Mouse (Mus musculus) MEL (cell line): Measurements from ENCODE around the gene Rps10. TPM values are rescaled to one million over a fixed set of nuclear protein-coding genes. Genes with fewer than 3 reads are reported as not detected.
A peak's percentile ranks its signal among the peaks of the same experiment; 100 is the strongest.

ENCODE experiments used
- DNase-seq: peaks from one replicate; pipeline ENCODE4 v3.0.0; 2011; ENCODE audit warnings: low read depth, low spot score
- H3K27ac ChIP-seq: 2 replicates; pipeline ENCODE4 v1.5.1; 2012; ENCODE audit warnings: low read depth, mild to moderate bottlenecking, control low read depth, low read length, moderate library complexity; ENCODE audit not compliant: control insufficient read depth
- H3K27me3 ChIP-seq, 2 experiments: fragments of 150-350 bp in 1 of 2; sonication (generic) in 1 of 2; 2 replicates each; pipeline ENCODE4 v1.6.1; 2012; ENCODE audit warnings: low read length in 2 of 2, mild to moderate bottlenecking in 2 of 2, improper control_type of control experiment in 1 of 2, moderate library complexity in 1 of 2; ENCODE audit not compliant: insufficient read depth in 2 of 2, control insufficient read depth in 1 of 2
- H3K36me3 ChIP-seq, 2 experiments: 2 replicates each; pipeline ENCODE4 v1.6.1; 2012 to 2014; ENCODE audit warnings: low read length in 2 of 2, improper control_type of control experiment in 1 of 2, inconsistent platforms in 1 of 2, mild to moderate bottlenecking in 1 of 2; ENCODE audit not compliant: insufficient read depth in 2 of 2, control insufficient read depth in 1 of 2
- H3K4me1 ChIP-seq, 2 experiments: fragments of 150-350 bp in 1 of 2; sonication (generic) in 1 of 2; 2 replicates each; pipeline ENCODE4 v1.6.1; 2012; ENCODE audit warnings: low read length in 2 of 2, improper control_type of control experiment in 1 of 2, mild to moderate bottlenecking in 1 of 2; ENCODE audit not compliant: insufficient read depth in 2 of 2, control insufficient read depth in 1 of 2
- H3K4me3 ChIP-seq, 2 experiments: fragments of 150-350 bp in 1 of 2; sonication (generic) in 1 of 2; 2 replicates each; pipeline ENCODE4 v1.5.1; 2012; ENCODE audit warnings: low read depth in 2 of 2, low read length in 2 of 2, mild to moderate bottlenecking in 2 of 2, moderate library complexity in 2 of 2, control low read depth in 1 of 2, improper control_type of control experiment in 1 of 2; ENCODE audit not compliant: control insufficient read depth in 1 of 2, insufficient read depth in 1 of 2
- H3K79me2 ChIP-seq: 2 replicates; pipeline ENCODE4 v1.6.1; 2012; ENCODE audit warnings: mild to moderate bottlenecking, low read length, moderate library complexity; ENCODE audit not compliant: control insufficient read depth, poor library complexity, insufficient read depth
- H3K9ac ChIP-seq: 2 replicates; pipeline ENCODE4 v1.6.1; 2012; ENCODE audit warnings: low read depth, mild to moderate bottlenecking, control low read depth, low read length, moderate library complexity; ENCODE audit not compliant: control insufficient read depth, poor library complexity, severe bottlenecking
- H3K9me3 ChIP-seq: fragments of 150-350 bp; sonication (generic); replicated peaks from 2 replicates; pipeline ENCODE4 v1.6.1; 2012; ENCODE audit warnings: mild to moderate bottlenecking, low read length, improper control_type of control experiment, moderate library complexity; ENCODE audit not compliant: insufficient read depth
- BHLHE40 ChIP-seq: IDR thresholded peaks from 2 replicates; pipeline ENCODE4 v1.6.1; 2012; ENCODE audit warnings: low read depth, mild to moderate bottlenecking, inconsistent platforms, low read length, improper control_type of control experiment, borderline replicate concordance
- CHD1 ChIP-seq: IDR thresholded peaks from 2 replicates; pipeline ENCODE4 v1.6.1; 2012; ENCODE audit warnings: low read depth, mild to moderate bottlenecking, inconsistent platforms, low read length, improper control_type of control experiment
- CHD2 ChIP-seq: IDR thresholded peaks from 2 replicates; pipeline ENCODE4 v1.6.1; 2011; ENCODE audit warnings: low read length, improper control_type of control experiment
- CTCF ChIP-seq, 3 experiments: IDR thresholded peaks in 2 of 3; conservative IDR thresholded peaks in 1 of 3; 2 replicates each; pipeline ENCODE4 v1.5.1; 2011 to 2012; ENCODE audit warnings: low read length in 3 of 3, low read depth in 2 of 3, mild to moderate bottlenecking in 2 of 3, improper control_type of control experiment in 1 of 3, inconsistent platforms in 1 of 3, mixed read lengths in 1 of 3, moderate library complexity in 1 of 3; ENCODE audit not compliant: control insufficient read depth in 1 of 3, insufficient read depth in 1 of 3, poor library complexity in 1 of 3, severe bottlenecking in 1 of 3
- ELF1 ChIP-seq: IDR thresholded peaks from 2 replicates; pipeline ENCODE4 v1.6.1; 2014; ENCODE audit warnings: low read depth, mild to moderate bottlenecking, inconsistent platforms, low read length, improper control_type of control experiment, moderate library complexity
- EP300 ChIP-seq, 2 experiments: IDR thresholded peaks; 2 replicates each; pipeline ENCODE4 v1.6.1; 2011; ENCODE audit warnings: improper control_type of control experiment in 2 of 2, low read length in 2 of 2, low read depth in 1 of 2, mild to moderate bottlenecking in 1 of 2
- ETS1 ChIP-seq: IDR thresholded peaks from 2 replicates; pipeline ENCODE4 v1.6.1; 2012; ENCODE audit warnings: low read depth, mild to moderate bottlenecking, inconsistent platforms, low read length, improper control_type of control experiment, moderate library complexity
- KAT2A ChIP-seq: conservative IDR thresholded peaks from 2 replicates; pipeline ENCODE4 v1.6.1; 2012; ENCODE audit warnings: low read depth, low read length, improper control_type of control experiment, inconsistent platforms
- MEF2A ChIP-seq: IDR thresholded peaks from 2 replicates; pipeline ENCODE4 v1.6.1; 2014; ENCODE audit warnings: low read depth, mild to moderate bottlenecking, inconsistent platforms, low read length, improper control_type of control experiment; ENCODE audit not compliant: poor library complexity, insufficient replicate concordance, severe bottlenecking; ENCODE audit errors: extremely low read depth
- MXI1 ChIP-seq: IDR thresholded peaks from 2 replicates; pipeline ENCODE4 v1.6.1; 2011; ENCODE audit warnings: mild to moderate bottlenecking, low read depth, low read length, improper control_type of control experiment
- MYB ChIP-seq: IDR thresholded peaks from 2 replicates; pipeline ENCODE4 v1.6.1; 2011; ENCODE audit warnings: mild to moderate bottlenecking, low read depth, low read length, improper control_type of control experiment
- MYC ChIP-seq: IDR thresholded peaks from 2 replicates; pipeline ENCODE4 v1.6.1; 2011; ENCODE audit warnings: low read depth, mild to moderate bottlenecking, low read length, improper control_type of control experiment, moderate library complexity
- NELFE ChIP-seq: IDR thresholded peaks from 2 replicates; pipeline ENCODE4 v1.6.1; 2011; ENCODE audit warnings: low read depth, low read length, improper control_type of control experiment
- NRF1 ChIP-seq: IDR thresholded peaks from 2 replicates; pipeline ENCODE4 v1.6.1; 2014; ENCODE audit warnings: low read depth, mild to moderate bottlenecking, inconsistent platforms, low read length, improper control_type of control experiment, moderate library complexity; ENCODE audit not compliant: poor library complexity, insufficient read depth, severe bottlenecking
- POLR2AphosphoS5 ChIP-seq: IDR thresholded peaks from 2 replicates; pipeline ENCODE4 v1.6.1; 2012; ENCODE audit warnings: low read depth, borderline replicate concordance, mild to moderate bottlenecking, inconsistent platforms, low read length, moderate library complexity, mixed read lengths
- SIN3A ChIP-seq: IDR thresholded peaks from 2 replicates; pipeline ENCODE4 v1.6.1; 2012; ENCODE audit warnings: low read length, improper control_type of control experiment, inconsistent platforms
- TBP ChIP-seq: IDR thresholded peaks from 2 replicates; pipeline ENCODE4 v1.8.0; 2011; ENCODE audit warnings: low read depth, low read length, improper control_type of control experiment
- TCF12 ChIP-seq: IDR thresholded peaks from 2 replicates; pipeline ENCODE4 v1.6.1; 2014; ENCODE audit warnings: low read depth, mild to moderate bottlenecking, inconsistent platforms, low read length, improper control_type of control experiment, moderate library complexity
- UBTF ChIP-seq: IDR thresholded peaks from 2 replicates; pipeline ENCODE4 v1.6.1; 2012; ENCODE audit warnings: low read depth, mild to moderate bottlenecking, inconsistent platforms, low read length, improper control_type of control experiment, moderate library complexity, borderline replicate concordance; ENCODE audit not compliant: insufficient read depth
- ZKSCAN1 ChIP-seq: IDR thresholded peaks from 2 replicates; pipeline ENCODE4 v1.6.1; 2012; ENCODE audit warnings: low read depth, mild to moderate bottlenecking, inconsistent platforms, low read length, improper control_type of control experiment, moderate library complexity
- ZMIZ1 ChIP-seq: IDR thresholded peaks from 2 replicates; pipeline ENCODE4 v1.6.1; 2012; ENCODE audit warnings: low read depth, mild to moderate bottlenecking, inconsistent platforms, low read length, improper control_type of control experiment, moderate library complexity
- polyA plus RNA-seq, 2 experiments: library from polyadenylated mRNA; stranded (reverse) in 1 of 2; unstranded in 1 of 2; fragments of >175 nt in 1 of 2; fragments of >200 nt in 1 of 2; gene quantifications; 2 replicates each; pipeline versions ENCODE4 v1.2.1 to v1.2.4; 2012; ENCODE audit warnings: low replicate concordance in 2 of 2, low read depth in 1 of 2; ENCODE audit not compliant: insufficient read length in 2 of 2, insufficient read depth in 1 of 2, missing spikeins in 1 of 2
- total RNA-seq: library from RNA; depleted of rRNA; stranded (reverse); fragments of 300-350 nt; gene quantifications from 2 replicates; pipeline ENCODE4 v1.2.3, GENCODE M21; 2012

Gene Rps10
- total and polyA plus RNA-seq, 3 experiments: 3,057 to 3,899 (median 3,166) TPM

DNA sequence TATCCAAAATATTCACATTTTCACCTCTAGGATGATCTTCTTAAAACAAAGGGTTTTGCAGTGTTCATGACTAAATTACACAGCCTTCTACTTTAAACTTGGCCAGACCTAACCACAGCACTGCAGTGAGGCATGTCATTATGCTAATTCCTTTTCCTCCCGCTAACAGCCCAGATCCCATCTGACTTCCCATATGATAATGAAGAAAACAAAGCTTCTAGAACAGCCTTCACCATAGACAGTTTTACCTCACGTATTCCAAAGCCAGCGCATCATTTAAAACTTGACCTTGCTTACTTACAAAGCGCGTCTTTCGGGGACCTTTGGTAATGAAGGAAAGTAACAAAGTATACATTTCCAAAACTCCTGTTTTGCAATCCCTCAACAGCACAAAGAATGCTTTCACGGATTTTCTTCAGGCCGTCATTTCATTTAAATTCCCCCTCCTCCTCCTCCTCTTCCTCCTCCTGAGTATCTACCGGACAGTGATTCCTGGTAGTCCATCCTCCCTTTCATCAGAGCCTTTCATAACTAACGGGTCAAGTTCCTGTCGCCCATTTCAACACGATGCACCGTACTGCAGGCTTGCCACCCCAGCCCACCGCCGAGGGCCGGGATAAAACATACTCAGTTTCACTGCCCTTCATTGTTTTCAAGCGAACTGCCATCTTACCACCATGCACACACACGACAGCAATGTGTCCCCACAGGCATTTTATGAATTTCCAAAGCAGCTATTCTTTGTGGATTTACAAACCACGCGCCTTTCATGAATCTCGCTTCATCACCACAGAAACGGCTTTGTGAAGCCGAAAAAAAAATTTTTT lies 14.6 kb downstream of the Rps10 start:
- no peaks in the 10 kb centered on the region for H3K27me3 ChIP-seq
- DNase-seq: peak; percentile 70
- H3K36me3 ChIP-seq: peaks cover 2 to 18% of the 10 kb centered on the region in 2 experiments; a peak in 2 of 4 replicates
- H3K79me2 ChIP-seq: peaks cover 64% of the 10 kb centered on the region
- H3K4me1 ChIP-seq: peaks cover 0 to 11% of the 10 kb centered on the region in 2 experiments
- H3K9me3 ChIP-seq: no peaks in the 10 kb centered on the region
- peak overlapping the region; percentile 56 for H3K27ac ChIP-seq
- peak overlapping the region; percentile 99 for H3K9ac ChIP-seq
- 0 out of 2 replicates have a peak, but pooled peaks have one; percentile 6 for TF ChIP-seq MYC
- TF ChIP-seq CHD1: no peak; the same call in 1 of the 2 replicates
- no peak for TF ChIP-seq TCF12
- no peak for TF ChIP-seq ELF1
- no peak for TF ChIP-seq TBP
- no peak for TF ChIP-seq UBTF
- TF ChIP-seq NRF1: no peak
- no peak for TF ChIP-seq ZKSCAN1
- TF ChIP-seq ZMIZ1: no peak
- TF ChIP-seq POLR2AphosphoS5: no peak
- TF ChIP-seq KAT2A: no peak
- peak; percentile 65 for TF ChIP-seq ETS1
- TF ChIP-seq MEF2A: no peak
- peak; percentile 75 for TF ChIP-seq SIN3A
- TF ChIP-seq EP300 (IDR thresholded peaks at IDR 0.05; ENCODE audit: low read depth in 1 of 2, low read length in 2 of 2): peak in 1 of 2 experiments; percentile 34; a peak in 1 of 4 replicates
- TF ChIP-seq CTCF (IDR thresholded peaks at IDR 0.05 in 2 of 3, conservative IDR thresholded peaks at IDR 0.05 in 1 of 3; ENCODE audit: control insufficient read depth in 1 of 3, insufficient read depth in 1 of 3, low read depth in 2 of 3, low read length in 3 of 3, poor library complexity in 1 of 3, severe bottlenecking in 1 of 3): no peak
- no peak for TF ChIP-seq BHLHE40
- TF ChIP-seq MXI1: peak; percentile 64; the same call in 1 of the 2 replicates
- no peak; the same call in 1 of the 2 replicates for TF ChIP-seq NELFE
- no peak for TF ChIP-seq CHD2
- TF ChIP-seq MYB: no peak
- H3K4me3 ChIP-seq: peak overlapping the region; percentile 82 to 86
